Mouse (Mus musculus) testis, adult 2 months (tissue): Measurements from ENCODE around the gene Taf5. TPM values are rescaled to one million over a fixed set of nuclear protein-coding genes. Genes with fewer than 3 reads are reported as not detected.

Experiments used
- H3K27ac ChIP-seq: fragments of 200-500 bp; 2 replicates; pipeline ENCODE4 v1.5.1; 2012; ENCODE audit warnings: low read depth, low read length; ENCODE audit not compliant: control insufficient read depth, insufficient read depth
- H3K27me3 ChIP-seq: fragments of 200-500 bp; 2 replicates; pipeline ENCODE4 v1.6.1; 2012; ENCODE audit warnings: mild to moderate bottlenecking, low read length, moderate library complexity; ENCODE audit not compliant: control insufficient read depth, insufficient read depth
- H3K36me3 ChIP-seq: fragments of 200-500 bp; 2 replicates; pipeline ENCODE4 v1.6.1; 2012; ENCODE audit warnings: mild to moderate bottlenecking, low read length; ENCODE audit not compliant: control insufficient read depth, insufficient read depth
- H3K4me1 ChIP-seq: fragments of 200-500 bp; 2 replicates; pipeline ENCODE4 v1.6.1; 2012; ENCODE audit warnings: low read length; ENCODE audit not compliant: control insufficient read depth, insufficient read depth
- H3K4me3 ChIP-seq: fragments of 200-500 bp; 2 replicates; pipeline ENCODE4 v1.5.1; 2012; ENCODE audit warnings: low read depth, mild to moderate bottlenecking, low read length, moderate library complexity, mixed read lengths; ENCODE audit not compliant: control insufficient read depth
- CTCF ChIP-seq: fragments of 200-500 bp; IDR thresholded peaks from 2 replicates; pipeline ENCODE4 v1.5.1; 2012; ENCODE audit warnings: low read depth, mild to moderate bottlenecking, inconsistent platforms, low read length, moderate library complexity; ENCODE audit not compliant: control insufficient read depth, insufficient read depth, insufficient replicate concordance
- POLR2A ChIP-seq: fragments of 200-500 bp; IDR thresholded peaks from 2 replicates; pipeline ENCODE4 v1.6.1; 2012; ENCODE audit warnings: low read depth, mild to moderate bottlenecking, inconsistent platforms, low read length, moderate library complexity; ENCODE audit not compliant: control insufficient read depth
- polyA plus RNA-seq: library from polyadenylated mRNA; depleted of rRNA; stranded (reverse); fragments of >200 nt; gene quantifications from 2 replicates; pipeline ENCODE4 v1.2.3, GENCODE M21; 2012; rRNA removed

Taf5 gene
- polyA plus RNA-seq, 1 experiment: 4.9 TPM

GRCm38 (mm10) chr19:47104641-47105271 is 37.2 kb downstream of the Taf5 start:
- Histone ChIP-seq H3K4me1 (no peaks in the 10 kb centered on the region), H3K27ac (no peak overlapping the region), H3K4me3 (no peak overlapping the region), H3K27me3 (no peaks in the 10 kb centered on the region), H3K36me3 (peaks cover 2% of the 10 kb centered on the region)
- no peak for TF ChIP-seq CTCF
- TF ChIP-seq POLR2A: no peak

GRCm38 (mm10) chr19:47118634-47119033 is 51.1 kb downstream of the Taf5 start:
- Histone ChIP-seq H3K27me3 (no peaks in the 10 kb centered on the region), H3K4me3 (no peak overlapping the region), H3K36me3 (peaks cover 1% of the 10 kb centered on the region; the same call in 1 of the 2 replicates), H3K27ac (no peak overlapping the region), H3K4me1 (no peaks in the 10 kb centered on the region)
- TF ChIP-seq CTCF (no peak), POLR2A (no peak)

- Histone ChIP-seq H3K36me3 (peaks cover 1% of the 10 kb centered on the region; the same call in 1 of the 2 replicates), H3K27me3 (no peaks in the 10 kb centered on the region), H3K4me1 (no peaks in the 10 kb centered on the region), H3K4me3 (no peak overlapping the region), H3K27ac (no peak overlapping the region)
- TF ChIP-seq POLR2A: no peak
- no peak; the same call in 1 of the 2 replicates for TF ChIP-seq CTCF
Measured at GRCm38 (mm10) chr19:47121054-47121453, 53.5 kb downstream of the Taf5 start.

- Histone ChIP-seq H3K27me3 (no peaks in the 10 kb centered on the region), H3K4me3 (no peak overlapping the region), H3K4me1 (no peaks in the 10 kb centered on the region), H3K36me3 (peaks cover 1% of the 10 kb centered on the region; the same call in 1 of the 2 replicates), H3K27ac (no peak overlapping the region)
- peak; percentile 48; the same call in 1 of the 2 replicates for TF ChIP-seq CTCF
- no peak for TF ChIP-seq POLR2A
Measured at GRCm38 (mm10) chr19:47122802-47123201, 55.3 kb downstream of the Taf5 start.

GRCm38 (mm10) chr19:47128164-47128563 is 60.6 kb downstream of the Taf5 start:
- Histone ChIP-seq H3K4me1 (no peaks in the 10 kb centered on the region), H3K36me3 (no peaks in the 10 kb centered on the region; the same call in 1 of the 2 replicates), H3K27me3 (no peaks in the 10 kb centered on the region), H3K27ac (no peak overlapping the region), H3K4me3 (no peak overlapping the region)
- TF ChIP-seq CTCF (no peak), POLR2A (no peak)

GRCm38 (mm10) chr19:47128835-47129234 is 61.3 kb downstream of the Taf5 start:
- Histone ChIP-seq H3K4me3 (no peak overlapping the region), H3K27me3 (no peaks in the 10 kb centered on the region), H3K27ac (no peak overlapping the region), H3K4me1 (no peaks in the 10 kb centered on the region), H3K36me3 (no peaks in the 10 kb centered on the region; the same call in 1 of the 2 replicates)
- TF ChIP-seq CTCF (no peak), POLR2A (no peak)

GRCm38 (mm10) chr19:47130551-47131125 is 63.1 kb downstream of the Taf5 start:
- Histone ChIP-seq H3K4me3 (no peak overlapping the region), H3K36me3 (no peaks in the 10 kb centered on the region; the same call in 1 of the 2 replicates), H3K4me1 (no peaks in the 10 kb centered on the region), H3K27me3 (no peaks in the 10 kb centered on the region), H3K27ac (no peak overlapping the region)
- TF ChIP-seq CTCF (no peak), POLR2A (no peak)

Other genes starting within 250 kb of the Taf5 start
- gene Ina, start 53.0 kb upstream of the Taf5 start, polyA plus RNA-seq: 0.35 and 0.37 TPM in 2 replicates
- 38.0 and 38.6 TPM in 2 replicates for gene Nt5c2, start 52.6 kb upstream of the Taf5 start, polyA plus RNA-seq
- 31.8 and 31.9 TPM in 2 replicates for gene Pcgf6, start 16.8 kb upstream of the Taf5 start, polyA plus RNA-seq
- 104 and 138 TPM in 2 replicates for gene Usmg5, start 22.9 kb downstream of the Taf5 start, polyA plus RNA-seq
- 6.6 and 6.8 TPM in 2 replicates for gene Pdcd11, start 23.0 kb downstream of the Taf5 start, polyA plus RNA-seq
- 2.7 and 4.1 TPM in 2 replicates for gene Calhm2, start 70.5 kb downstream of the Taf5 start, polyA plus RNA-seq
- not detected in 2 replicates for gene Calhm1, start 76.5 kb downstream of the Taf5 start, polyA plus RNA-seq
- 0.30 TPM in 1 of 2 replicates, not detected in the other for gene Calhm3, start 90.0 kb downstream of the Taf5 start, polyA plus RNA-seq
- gene Neurl1a, start 111.1 kb downstream of the Taf5 start, polyA plus RNA-seq: 37.0 and 42.7 TPM in 2 replicates